In the genomic region with DNA sequence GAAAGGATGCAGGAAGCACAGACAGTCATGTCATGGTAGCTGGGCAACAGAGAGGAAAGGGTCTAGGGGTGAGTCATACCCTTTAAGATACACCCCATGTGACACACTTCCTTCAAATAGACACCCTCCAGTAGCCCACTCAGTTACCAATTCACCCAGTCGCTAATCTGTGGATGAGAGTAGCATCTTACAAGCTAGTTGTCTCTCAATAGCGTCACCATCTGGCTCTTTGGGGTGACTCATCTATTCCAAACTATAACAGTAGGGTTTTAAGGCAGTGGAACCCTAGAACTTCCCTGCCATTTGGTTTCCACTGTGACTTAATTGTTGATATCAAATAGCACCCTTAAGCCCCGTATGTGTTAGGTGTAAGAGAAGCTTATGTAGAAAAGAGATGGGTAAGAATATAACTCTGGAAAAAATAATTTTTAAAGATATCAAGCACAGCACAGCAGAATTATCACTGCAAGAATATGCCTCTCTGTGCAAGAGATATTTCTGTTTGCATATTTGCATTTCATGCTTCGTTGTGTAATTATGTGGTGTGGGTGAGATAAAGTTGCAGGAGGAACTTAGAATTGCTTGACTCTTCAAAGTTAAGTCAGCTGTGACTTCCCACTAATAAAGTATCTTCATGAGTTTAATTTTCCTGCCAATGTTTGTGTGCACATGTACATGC, we compare ENCODE assay signal across 23 mouse cellular contexts.
DNase-seq lines count a peak whose midpoint lies in the region; TF ChIP-seq lines count a peak whose summit lies in the region.
"Had no signal": no experiment of that assay in that cellular context is flagged by ENCODE, and none has a peak within 500 bp of the region (broad histone marks: within the 10 kb centered on the region; RNA-seq: fewer than 3 reads in every experiment).

No protein-coding gene starts in this region.

- no peak overlapping the region for H3K27ac ChIP-seq in CH12.LX (ENCODE audit: insufficient read depth, low read depth)
- H3K27ac ChIP-seq: forebrain, embryonic 10.5 days; forebrain, embryonic 13.5 days; heart, adult 2 months; heart, embryonic 10.5 days; heart, embryonic 13.5 days; hindbrain, embryonic 14.5 days; hindbrain, postnatal 0 days had no signal

- H3K36me3 ChIP-seq in CH12.LX (replicated peaks in 1 of 2; ENCODE audit: control insufficient read depth in 1 of 2, insufficient read depth in 1 of 2, low read length in 1 of 2) = no peaks in the 10 kb centered on the region
- H3K36me3 ChIP-seq: forebrain, embryonic 10.5 days; G1E; heart, embryonic 10.5 days; heart, embryonic 13.5 days had no signal

- no peak overlapping the region for H3K9ac ChIP-seq in CH12.LX (ENCODE audit: insufficient read depth, low read depth)
- H3K9ac ChIP-seq: forebrain, embryonic 13.5 days; heart, embryonic 13.5 days; hindbrain, embryonic 14.5 days had no signal

- intact Hi-C loops in left cerebral cortex, postnatal 10 days (cut with DNase I) = no loop called here

- no peaks in the 10 kb centered on the region for H3K27me3 ChIP-seq in CH12.LX (replicated peaks)
- H3K27me3 ChIP-seq: forebrain, embryonic 13.5 days; heart, embryonic 13.5 days had no signal

- TF ChIP-seq EP300 in CH12.LX (IDR thresholded peaks at IDR 0.05; ENCODE audit: low read length) = no peak

- TF ChIP-seq CTCF in CH12.LX (conservative IDR thresholded peaks at IDR 0.05 in 1 of 2, IDR thresholded peaks at IDR 0.05 in 1 of 2; ENCODE audit: low read depth in 2 of 2, low read length in 2 of 2) = 0 out of 4 replicates have a peak, but pooled peaks of 1 of the 2 experiments have one; percentile 6

- TF ChIP-seq POLR2A in CH12.LX (IDR thresholded peaks at IDR 0.05; ENCODE audit: low read depth, low read length) = no peak

- in situ Hi-C loops in CH12.LX (cut with MboI; ENCODE audit: low pct_ligation_motif_present, low pct_unique_long_range_greater_than_20kb, low sequenced_read_pairs) = no loop called here

- dilution Hi-C loops in CH12.LX (cut with MboI; ENCODE audit: extremely low pct_ligation_motif_present, extremely low pct_unique_long_range_greater_than_20kb, low sequenced_read_pairs) = no loop called here

- peak; percentile 7 to 12 for DNase-seq in left cerebral cortex, adult 18-20 months (ENCODE audit: low spot score in 2 of 2)
- no peak for DNase-seq in left cerebral cortex, postnatal 10 days (ENCODE audit: extremely low spot score in 1 of 2, low spot score in 2 of 2)
- DNase-seq in A20 (ENCODE audit: low read depth, low spot score) (peak; percentile 70), CH12.LX (ENCODE audit: extremely low read depth) (peak; percentile 53)
- DNase-seq in telencephalon, adult 2 months (ENCODE audit: low read depth, low spot score) = peak; percentile 35
- no peak for DNase-seq in thymus, postnatal 25 days
- DNase-seq: adrenal gland, postnatal 10 days; adrenal gland, postnatal 36 days; cerebellum, adult 11 months; cerebellum, adult 2 months; cerebellum, adult 9-11 months; cerebellum, postnatal 25 days; gastrocnemius, postnatal 25 days; heart, adult 2 months; heart, postnatal 14 days; heart, postnatal 4 days had no signal

- H3K4me2 ChIP-seq in CH12.LX (ENCODE audit: insufficient read depth, low read depth, poor library complexity, severe bottlenecking) = no peak overlapping the region
- H3K4me2 ChIP-seq: forebrain, embryonic 13.5 days; heart, embryonic 13.5 days; hindbrain, embryonic 14.5 days had no signal

- no peaks in the 10 kb centered on the region for H3K79me2 ChIP-seq in CH12.LX (replicated peaks; ENCODE audit: control insufficient read depth, extremely low read depth, insufficient read depth, poor library complexity, severe bottlenecking)

- H3K4me1 ChIP-seq in CH12.LX (ENCODE audit: control insufficient read depth in 1 of 2, insufficient read depth in 2 of 2) = peaks cover 0 to 31% of the 10 kb centered on the region in 2 experiments; a peak in 2 of 4 replicates
- H3K4me1 ChIP-seq: heart, embryonic 10.5 days had no signal

- no peaks in the 10 kb centered on the region for H3K9me3 ChIP-seq in CH12.LX (replicated peaks; ENCODE audit: low read length)
- H3K9me3 ChIP-seq: forebrain, embryonic 10.5 days; forebrain, embryonic 13.5 days; G1E; heart, embryonic 10.5 days; heart, embryonic 13.5 days had no signal

- TF ChIP-seq RAD21 in CH12.LX (IDR thresholded peaks at IDR 0.05; ENCODE audit: low read depth, low read length) = no peak

- H3K4me3 ChIP-seq in CH12.LX (replicated peaks in 1 of 3; ENCODE audit: low read depth in 2 of 3, low read length in 2 of 3, poor library complexity in 1 of 3) = no peak overlapping the region
- H3K4me3 ChIP-seq: forebrain, embryonic 10.5 days; forebrain, embryonic 13.5 days; heart, adult 2 months; heart, embryonic 10.5 days; heart, embryonic 13.5 days had no signal

TF ChIP-seq in CH12.LX, 34 proteins besides CTCF, POLR2A, EP300 and RAD21:
- TF ChIP-seq TCF12 (IDR thresholded peaks at IDR 0.05; ENCODE audit: low read depth, low read length) = no peak
- TF ChIP-seq ZKSCAN1 (IDR thresholded peaks at IDR 0.05; ENCODE audit: borderline replicate concordance, low read depth, low read length) = no peak
- TF ChIP-seq POLR2AphosphoS2 (IDR thresholded peaks at IDR 0.05; ENCODE audit: low read depth, low read length) = no peak
- TF ChIP-seq SMC3 (IDR thresholded peaks at IDR 0.05; ENCODE audit: low read depth, low read length) = no peak

Comparison
In these comparisons a context has a peak if more than half of its experiments do, and no peak if none do; other contexts are left out.
1. DNase-seq: peak in left cerebral cortex, adult 18-20 months (2 of 2), A20 (single experiment), CH12.LX (single experiment) and telencephalon, adult 2 months (single experiment); none in left cerebral cortex, postnatal 10 days (0 of 2) and thymus, postnatal 25 days (single experiment).